Mouse (Mus musculus) B cell, adult 2 months (primary cell): ENCODE measurements around the gene Aqr.

ENCODE experiments used
- DNase-seq, 2 experiments: peaks; one replicate each; pipeline ENCODE4 v3.0.0; 2022

Aqr gene

GRCm38 (mm10) chr2:114135777-114136176, 51.0 kb downstream of the Aqr start:
- DNase-seq, result no peak

- no peak for DNase-seq
Observed at GRCm38 (mm10) chr2:114133355-114133754, 53.5 kb downstream of the Aqr start.

- DNase-seq, result no peak
Observed at GRCm38 (mm10) chr2:114130657-114131056, 56.2 kb downstream of the Aqr start.

DNA sequence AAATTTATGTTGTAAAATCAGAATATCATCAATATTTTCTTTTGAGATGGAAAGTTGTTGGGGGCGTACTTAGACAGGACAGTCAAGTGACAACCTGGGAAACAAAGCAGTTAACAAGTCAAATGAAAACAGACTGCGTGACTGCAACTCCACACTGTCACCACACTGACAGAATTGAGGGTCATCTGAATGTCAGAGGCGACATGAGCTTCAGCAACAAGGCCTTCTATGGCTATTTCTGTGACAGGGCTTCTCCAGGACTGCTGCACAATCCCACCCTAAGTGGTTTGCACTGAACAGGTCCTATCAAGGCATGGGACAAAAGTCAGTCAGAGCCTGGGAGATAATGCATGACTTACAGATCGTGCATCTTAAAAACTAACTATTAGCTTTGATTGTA, 63.5 kb downstream of the Aqr start:
- no peak for DNase-seq

GRCm38 (mm10) chr2:114119451-114119850, 67.4 kb downstream of the Aqr start:
- no peak for DNase-seq

DNA sequence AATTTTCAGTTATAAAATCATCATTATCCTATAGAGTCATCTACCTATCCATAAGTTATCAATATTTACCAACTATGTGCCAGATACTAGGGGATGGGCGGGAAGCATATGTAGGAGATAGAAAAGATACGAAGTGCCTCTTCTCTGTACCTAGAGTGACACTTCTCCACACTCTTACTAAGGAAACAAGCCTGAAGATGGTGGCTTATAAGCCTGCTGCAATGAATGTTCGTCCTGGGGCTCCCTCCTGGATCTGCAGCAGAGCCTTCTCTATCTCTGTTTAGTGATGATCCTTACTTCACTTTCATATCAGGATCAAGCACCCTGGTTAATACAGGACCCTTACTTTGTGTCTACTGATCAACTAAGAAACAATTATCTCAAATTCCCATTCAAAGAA, 69.2 kb downstream of the Aqr start:
- DNase-seq, result no peak

DNA sequence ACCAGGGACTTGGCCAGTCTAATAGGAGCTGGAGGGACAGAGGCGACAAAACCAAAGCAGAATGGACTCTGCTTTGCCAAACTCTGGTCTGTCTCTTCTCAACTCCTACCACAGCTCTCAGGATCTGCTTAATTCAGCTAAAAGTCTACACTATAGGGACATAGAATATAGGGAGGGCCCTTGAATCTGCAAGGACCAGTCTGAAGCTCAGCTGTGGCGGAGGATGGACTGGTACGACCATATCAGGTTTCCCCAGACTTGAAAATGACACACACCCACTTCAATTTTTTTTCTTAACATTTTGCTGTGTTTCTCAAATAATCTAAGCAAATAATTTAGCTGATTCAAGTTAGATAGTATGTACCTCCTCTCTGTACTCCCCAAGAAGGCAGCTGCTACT, 69.6 kb downstream of the Aqr start:
- no peak for DNase-seq

- DNase-seq, result no peak
Observed at GRCm38 (mm10) chr2:114115563-114115962, 71.3 kb downstream of the Aqr start.

GRCm38 (mm10) chr2:114107288-114108278, 79.2 kb downstream of the Aqr start:
- no peak for DNase-seq

GRCm38 (mm10) chr2:114106383-114106782, 80.4 kb downstream of the Aqr start:
- no peak for DNase-seq

- DNase-seq, result no peak
Observed at GRCm38 (mm10) chr2:114102471-114102870, 84.4 kb downstream of the Aqr start.

GRCm38 (mm10) chr2:114100834-114101233, 86.0 kb downstream of the Aqr start:
- no peak for DNase-seq

DNA sequence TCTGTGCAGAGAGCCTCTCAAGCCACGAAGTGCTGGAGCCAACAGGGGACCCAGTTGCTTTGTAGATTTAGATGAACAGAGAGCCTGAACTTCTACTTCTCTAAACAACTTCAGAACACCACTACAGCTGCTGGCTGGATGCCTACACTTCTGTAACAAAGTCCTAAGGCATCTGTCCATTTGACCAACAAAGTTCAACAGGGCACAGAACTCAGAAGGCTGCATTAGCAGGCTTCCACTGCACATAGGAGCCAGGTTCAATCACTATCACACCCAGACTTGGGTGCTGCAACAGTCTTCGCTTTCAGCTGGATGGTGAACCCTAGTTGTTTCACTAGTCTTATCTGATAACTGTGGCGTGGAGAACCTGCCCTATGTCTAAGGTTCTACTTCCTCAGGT, 87.0 kb downstream of the Aqr start:
- DNase-seq, result no peak

- DNase-seq, result no peak
Observed at GRCm38 (mm10) chr2:114099109-114099508, 87.7 kb downstream of the Aqr start.

DNA sequence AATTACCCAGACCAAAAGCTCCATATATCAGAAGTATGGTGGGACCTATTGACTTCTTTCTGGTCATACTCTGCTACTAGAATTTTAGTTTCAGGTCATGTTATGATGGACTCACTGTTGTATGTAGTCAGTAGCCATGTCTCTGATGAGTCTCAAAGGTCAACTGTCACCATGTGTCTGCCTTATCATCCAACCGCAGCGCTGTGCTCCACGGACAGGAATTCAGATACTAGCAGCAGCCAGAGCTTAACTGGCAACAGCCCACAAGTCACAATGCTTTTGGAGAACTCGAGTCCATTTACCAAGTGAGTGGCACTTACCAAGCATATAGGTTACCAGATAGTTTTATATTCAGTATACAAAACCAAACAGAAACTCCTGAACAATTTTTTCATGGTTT, 89.2 kb downstream of the Aqr start:
- DNase-seq, result no peak

GRCm38 (mm10) chr2:114096570-114096969, 90.3 kb downstream of the Aqr start:
- no peak for DNase-seq

- DNase-seq, result no peak
Observed at GRCm38 (mm10) chr2:114095348-114095747, 91.5 kb downstream of the Aqr start.

DNA sequence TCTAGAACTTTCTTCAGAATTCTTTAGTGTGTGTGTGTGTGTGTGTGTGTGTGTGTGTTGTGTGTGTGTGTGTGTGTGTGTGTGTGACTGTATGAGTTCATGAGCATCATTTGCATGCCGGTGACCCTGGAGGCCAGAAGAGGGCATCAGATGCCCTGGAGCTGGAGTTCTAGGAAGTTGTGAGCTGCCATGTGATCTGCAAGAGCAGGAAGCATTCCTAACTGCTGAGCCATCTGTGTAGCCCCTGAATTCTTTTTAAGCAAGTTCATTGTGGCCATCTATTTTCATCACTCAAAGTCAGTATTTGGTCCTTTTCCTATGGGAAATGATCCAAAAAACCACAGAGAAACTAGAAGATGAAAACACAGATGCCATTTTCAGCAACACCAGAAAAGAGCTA, 92.1 kb downstream of the Aqr start:
- DNase-seq, result no peak

- DNase-seq, result no peak
Observed at GRCm38 (mm10) chr2:114093577-114093976, 93.2 kb downstream of the Aqr start.

DNA sequence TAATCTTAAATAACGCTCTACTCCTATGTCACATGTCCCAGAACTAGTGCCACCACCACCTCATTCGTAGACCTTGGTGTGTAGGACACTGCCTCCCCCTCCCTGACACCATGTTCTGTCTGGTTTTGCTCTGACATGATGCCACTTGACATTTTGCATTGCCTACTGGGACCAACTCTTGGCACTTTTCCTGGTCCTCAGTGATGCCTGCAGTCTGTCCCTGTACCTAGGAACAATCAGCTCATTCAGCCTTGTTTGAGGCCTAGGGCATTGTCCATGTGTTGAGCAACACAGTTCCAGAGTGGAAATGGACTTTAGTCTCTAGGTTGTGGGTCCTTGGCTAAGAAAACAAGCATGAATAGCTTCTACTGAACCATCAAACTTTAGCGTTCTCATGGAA, 97.0 kb downstream of the Aqr start:
- no peak for DNase-seq

GRCm38 (mm10) chr2:114087271-114087670, 99.6 kb downstream of the Aqr start:
- DNase-seq, result no peak

DNA sequence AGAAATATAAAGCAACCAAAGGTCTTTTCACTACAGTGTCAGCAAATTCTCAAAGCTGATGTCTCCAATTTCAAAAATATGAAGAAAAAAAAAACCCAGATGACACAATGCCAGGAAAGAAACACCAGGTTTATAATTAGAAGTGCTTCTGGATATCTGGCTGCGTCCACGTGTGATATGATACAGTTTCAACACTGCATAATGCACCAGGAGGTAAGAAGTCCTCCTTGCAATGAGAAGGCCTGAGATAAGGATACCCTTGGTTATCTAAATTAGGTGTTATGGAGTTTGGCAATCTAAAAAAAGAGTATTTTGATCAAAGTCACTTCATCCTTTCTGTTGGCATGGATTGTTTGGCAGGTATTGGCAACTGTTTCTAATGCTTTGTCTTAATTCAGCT, 114.9 kb downstream of the Aqr start:
- DNase-seq, result no peak

- DNase-seq, result no peak
Observed at GRCm38 (mm10) chr2:114066226-114066625, 120.6 kb downstream of the Aqr start.

DNA sequence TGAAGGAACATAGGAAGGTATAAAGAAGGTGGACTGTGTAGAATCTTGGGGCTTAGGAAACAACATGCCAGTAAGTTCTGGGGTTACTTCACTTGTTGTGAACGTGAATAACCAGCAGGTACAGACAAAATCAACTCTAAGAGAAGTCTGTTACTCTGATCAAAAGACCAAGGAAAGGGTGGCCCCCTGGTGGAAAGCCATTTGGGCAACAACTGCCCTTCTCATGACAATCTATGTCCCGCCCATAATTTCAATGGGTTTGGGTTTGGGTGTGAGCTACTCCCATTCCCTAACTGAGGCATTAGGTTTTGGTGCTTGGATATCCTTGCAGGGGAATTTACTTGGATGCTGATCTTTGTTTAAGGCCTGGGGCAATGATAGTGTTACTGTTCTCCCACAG, 122.8 kb downstream of the Aqr start:
- no peak for DNase-seq

DNA sequence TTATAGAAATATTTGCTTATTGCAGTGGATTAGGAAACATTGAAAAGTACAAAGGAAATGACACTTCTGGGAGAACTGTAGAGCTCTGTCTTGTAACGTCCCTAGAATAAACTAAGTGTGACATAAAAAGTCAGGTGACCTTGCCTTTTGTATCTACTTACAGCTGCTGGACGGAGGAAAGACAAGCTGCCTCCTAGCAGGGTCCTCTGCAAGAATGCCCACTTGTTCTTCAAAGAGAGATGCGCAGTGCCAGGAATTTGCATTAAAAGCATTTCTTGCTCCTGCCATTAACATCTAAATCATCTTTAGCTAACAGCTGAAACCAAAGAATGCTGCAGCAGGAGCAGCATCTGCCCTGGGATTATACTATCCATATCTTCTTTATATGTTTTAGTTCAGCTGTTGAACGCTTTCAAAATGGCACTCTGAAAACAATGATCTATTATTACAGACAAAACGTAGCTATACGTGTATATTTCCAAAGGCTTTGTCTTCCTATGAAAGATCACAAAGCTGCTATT, 126.7 kb downstream of the Aqr start:
- no peak for DNase-seq
